Mouse (Mus musculus): Measurements from ENCODE around the gene Tmco5b.
A peak's percentile ranks its signal among the peaks of the same experiment; 100 is the strongest.

Gene Tmco5b

DNA sequence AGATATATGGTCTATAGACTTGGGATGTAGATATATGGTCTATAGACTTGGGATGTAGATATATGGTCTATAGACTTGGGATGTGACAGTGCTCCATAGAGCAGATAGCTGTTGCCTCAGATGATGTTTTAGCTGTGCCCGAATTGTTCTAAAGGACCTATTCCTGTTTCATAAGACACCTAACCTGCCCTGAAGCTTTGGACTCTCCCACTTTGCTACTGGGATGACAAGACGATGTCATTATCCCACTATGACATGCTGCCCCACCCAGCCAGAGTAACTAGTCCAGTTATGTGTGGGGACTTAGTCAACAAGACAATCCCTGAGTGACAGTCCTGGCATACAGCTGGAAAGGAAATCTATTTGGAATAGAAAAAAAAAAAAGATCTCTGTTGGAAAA lies at the start of gene Tmco5b:
TSS of gene Tmco5b (plus strand) at position 301 of the 400 bp plus-strand sequence.
- no peak for DNase-seq (ENCODE audit: extremely low read depth, low read depth)

DNA sequence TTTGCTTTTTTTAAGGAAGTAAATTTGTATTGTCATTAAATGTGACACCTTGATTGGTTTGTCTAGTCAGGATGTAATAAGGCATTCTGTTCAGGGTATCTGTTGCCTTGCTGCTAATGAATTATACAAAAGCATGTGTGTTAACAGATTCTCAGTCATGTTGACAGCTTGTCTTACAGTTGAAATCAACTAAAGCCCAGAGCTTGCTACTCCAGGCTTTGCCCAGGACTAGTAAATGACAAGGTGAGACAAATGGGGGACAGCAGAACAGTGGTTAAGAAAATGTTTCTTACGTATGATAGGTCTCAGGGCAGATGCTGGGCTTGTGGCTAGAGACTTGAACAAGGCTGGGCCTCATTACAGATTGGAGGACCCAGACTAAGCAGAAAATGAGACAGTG lies 48.5 kb upstream of the Tmco5b start:
- no peak for DNase-seq (ENCODE audit: extremely low read depth, low read depth)

DNA sequence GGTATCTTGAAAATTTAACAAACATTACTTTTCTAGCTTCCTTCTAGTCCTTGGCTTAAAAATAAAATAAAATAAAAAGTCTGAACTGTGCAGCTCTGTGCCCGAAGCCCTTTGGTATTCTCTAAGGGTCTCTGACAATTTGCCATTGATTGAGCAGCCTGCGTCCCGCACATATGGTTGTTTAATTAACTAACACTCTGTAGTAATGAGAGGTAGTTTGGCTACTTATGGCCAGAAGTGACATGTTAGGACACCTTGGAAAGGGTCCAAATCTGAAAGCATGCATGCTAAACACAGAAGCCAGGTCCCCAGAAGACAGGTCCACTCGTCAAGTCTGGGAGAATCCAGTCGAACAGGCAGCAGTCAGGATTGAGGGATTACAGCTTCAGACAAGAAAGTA lies 46.7 kb upstream of the Tmco5b start:
- DNase-seq (ENCODE audit: extremely low read depth, low read depth) = no peak

DNA sequence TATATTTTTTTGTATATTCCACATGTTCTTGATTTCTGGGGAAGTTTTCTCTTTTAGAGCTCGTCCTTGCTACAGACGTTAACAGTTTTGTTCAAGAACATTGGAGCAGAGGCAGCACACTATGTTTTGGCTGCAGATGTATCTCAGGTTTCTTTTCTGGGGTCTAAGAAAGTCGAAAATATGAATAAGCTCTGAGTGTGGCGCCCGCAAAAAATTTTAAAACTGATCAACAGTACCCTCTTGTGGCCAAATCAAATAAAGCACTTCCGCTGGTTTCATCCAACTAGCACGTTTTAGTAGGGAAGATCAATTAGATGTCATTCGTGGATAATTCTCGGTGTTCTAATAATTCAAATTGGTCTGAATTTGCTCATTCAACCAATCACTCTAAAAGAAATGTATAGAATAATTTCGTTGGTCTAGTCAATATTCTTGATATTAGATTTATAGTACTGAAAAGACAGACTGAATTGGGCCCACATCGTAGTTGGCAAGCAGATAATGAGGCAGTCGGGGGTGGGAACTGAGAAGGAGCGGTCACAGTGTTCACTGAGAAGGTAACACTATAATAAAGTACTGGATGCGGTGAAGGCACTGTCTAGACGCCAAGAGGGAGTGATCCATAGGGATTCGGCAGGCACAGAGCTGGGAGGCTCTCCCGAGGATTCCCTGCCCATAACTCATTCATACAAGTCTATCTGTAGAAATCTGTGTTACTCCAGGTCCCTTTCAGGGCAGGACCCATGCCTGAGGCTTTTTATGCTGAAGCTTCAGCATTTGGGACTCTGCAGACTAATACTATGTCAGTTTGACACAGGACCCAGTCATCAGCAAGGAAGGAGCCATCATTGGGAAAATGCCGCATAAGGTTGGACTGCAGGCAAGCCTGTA lies 17.1 kb downstream of the Tmco5b start:
- DNase-seq (ENCODE audit: extremely low read depth, low read depth) = peak; percentile 50

GRCm38 (mm10) chr2:113303240-113303538 lies 17.7 kb downstream of the Tmco5b start:
- DNase-seq (ENCODE audit: extremely low read depth, low read depth) = no peak

DNA sequence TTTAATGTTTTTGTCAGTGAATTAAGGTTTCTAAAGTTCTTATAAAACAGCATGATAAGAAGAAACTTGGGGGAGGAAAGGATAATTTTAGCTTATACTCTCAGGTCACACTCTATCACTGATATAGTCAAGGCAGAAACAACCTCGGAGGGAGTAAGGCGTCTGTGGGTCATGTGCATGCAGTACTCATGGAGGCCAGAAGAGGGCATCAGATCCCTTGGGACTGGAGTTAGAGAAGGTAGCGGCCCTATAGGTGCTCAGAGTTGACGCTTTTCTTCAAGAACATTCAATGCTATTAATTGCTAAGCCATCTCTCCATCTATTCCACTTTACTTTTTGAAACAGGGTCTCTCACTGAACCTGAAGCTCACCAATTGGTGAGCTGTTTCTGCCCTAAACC lies 19.8 kb downstream of the Tmco5b start:
- DNase-seq (ENCODE audit: extremely low read depth, low read depth) = peak; percentile 18

DNA sequence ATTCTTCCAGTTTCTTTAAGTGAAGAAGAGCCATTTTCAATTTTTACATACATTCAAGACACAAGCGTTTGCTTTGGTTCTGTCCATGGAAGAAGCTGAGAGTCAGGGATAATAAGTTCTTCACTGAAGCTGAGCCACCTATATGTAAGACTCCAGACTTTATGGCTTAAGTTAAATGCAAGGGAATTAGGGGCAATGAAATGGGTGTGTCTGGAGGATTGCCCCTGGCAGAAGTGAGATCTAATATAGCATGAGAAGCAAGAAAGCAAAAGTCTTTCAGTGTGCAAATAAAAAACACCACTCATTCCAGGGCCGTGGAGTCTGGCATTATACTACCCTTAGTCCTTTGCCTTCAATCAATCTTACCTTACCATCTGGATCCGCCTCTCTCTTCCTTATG lies 25.7 kb downstream of the Tmco5b start:
- no peak for DNase-seq (ENCODE audit: extremely low read depth, low read depth)

GRCm38 (mm10) chr2:113323016-113323415 lies 37.5 kb downstream of the Tmco5b start:
- DNase-seq (ENCODE audit: extremely low read depth, low read depth) = no peak

DNA sequence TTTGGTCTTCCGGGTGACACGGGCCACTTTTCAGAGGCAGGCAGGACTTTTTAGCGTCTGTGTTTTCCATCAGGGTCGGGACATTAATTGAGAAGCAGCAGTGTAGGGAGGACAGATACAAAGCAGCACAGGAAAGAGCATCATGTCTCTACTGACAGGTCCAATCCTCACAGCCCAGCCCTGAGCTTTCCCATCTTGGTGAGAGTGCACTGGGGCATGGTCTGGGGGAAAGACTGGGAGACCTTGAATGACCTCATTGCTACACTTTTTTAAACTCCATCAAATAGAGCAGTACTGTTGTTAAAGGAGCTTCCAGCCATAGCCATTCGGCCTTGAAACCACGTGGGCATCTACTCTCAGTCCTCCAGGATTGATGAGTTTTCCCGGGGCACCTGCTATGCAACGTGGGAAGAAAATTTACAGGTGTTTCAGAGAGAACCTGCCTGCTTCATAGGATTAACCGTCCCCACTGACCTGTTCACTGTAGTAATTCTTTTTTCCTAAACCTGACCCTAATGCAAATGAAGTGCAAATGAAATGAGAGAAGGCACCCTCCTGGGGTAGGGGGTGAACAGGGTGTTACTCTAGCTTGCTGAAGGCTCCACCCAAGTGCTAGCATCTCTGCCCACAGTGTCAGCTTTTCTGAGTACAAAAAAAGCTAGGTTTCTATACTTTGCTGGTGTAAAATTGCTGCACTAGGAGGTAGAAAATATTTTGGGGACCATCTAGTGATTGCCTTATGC lies 48.4 kb downstream of the Tmco5b start:
- no peak for DNase-seq (ENCODE audit: extremely low read depth, low read depth)

GRCm38 (mm10) chr2:113335561-113336294 lies 50.2 kb downstream of the Tmco5b start:
- DNase-seq (ENCODE audit: extremely low read depth, low read depth) = no peak

DNA sequence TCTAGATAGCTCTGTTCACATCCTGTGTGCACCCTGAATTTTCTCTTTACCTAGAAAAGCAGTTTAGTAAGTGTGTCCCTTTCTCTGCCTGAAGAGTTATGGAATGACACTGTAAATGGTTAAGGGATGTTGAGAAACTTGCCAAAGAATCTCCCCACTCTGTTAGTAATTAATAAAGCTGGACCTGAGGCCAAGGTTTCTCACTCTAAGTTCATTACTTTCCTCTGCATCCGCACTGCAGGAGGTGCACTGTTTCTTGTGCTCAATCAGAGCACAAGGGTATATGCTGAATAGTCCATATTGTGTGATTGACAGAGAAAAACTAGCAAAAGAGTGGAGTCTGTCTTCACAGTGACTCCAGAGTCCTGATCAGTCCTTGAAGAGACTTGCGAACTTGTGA lies 59.0 kb downstream of the Tmco5b start:
- no peak for DNase-seq (ENCODE audit: extremely low read depth, low read depth)
